In the genomic region with DNA sequence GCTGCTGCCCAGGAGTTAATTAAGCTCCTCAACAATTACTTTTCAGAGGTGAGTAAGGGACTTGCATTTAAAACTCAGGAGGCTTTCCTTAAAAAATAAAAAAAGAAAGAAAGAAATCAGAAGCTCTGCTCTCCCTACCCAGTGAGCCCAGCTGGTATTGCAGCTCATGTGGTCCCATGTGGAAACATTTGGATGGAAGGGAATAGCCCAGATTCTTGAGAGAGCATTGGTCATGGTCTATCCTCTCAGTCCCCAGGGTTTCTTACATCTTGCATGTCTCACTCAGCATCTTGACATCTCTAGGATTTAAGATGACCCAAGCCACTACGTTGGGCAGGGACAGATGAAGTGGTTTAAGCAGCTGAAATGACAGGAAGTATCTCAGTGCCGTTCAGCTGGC, we compare ENCODE assay signal across 27 mouse cellular contexts.
DNase-seq lines count a peak whose midpoint lies in the region; ATAC-seq lines count a peak whose summit lies in the region.
"Had no signal": no experiment of that assay in that cellular context is flagged by ENCODE, and none has a peak within 500 bp of the region (broad histone marks: within the 10 kb centered on the region; RNA-seq: fewer than 3 reads in every experiment).

No protein-coding gene starts in this region.

- ATAC-seq in hindbrain, embryonic 12.5 days (ENCODE audit: low FRiP score): peak; percentile 64; the same call in 1 of the 2 replicates
- ATAC-seq in hindbrain, embryonic 13.5 days (ENCODE audit: low FRiP score): no peak
- ATAC-seq in megakaryocyte, adult 5-6 weeks (ENCODE audit: poor library complexity, severe bottlenecking): peak; percentile 37
- ATAC-seq: forebrain, embryonic 15.5 days; intestine, postnatal 0 days; Patski had no signal

- no peaks in the 10 kb centered on the region for H3K27me3 ChIP-seq in hindbrain, embryonic 12.5 days
- no peaks in the 10 kb centered on the region for H3K27me3 ChIP-seq in hindbrain, embryonic 13.5 days
- H3K27me3 ChIP-seq: embryonic facial prominence, embryonic 13.5 days; forebrain, embryonic 12.5 days; forebrain, embryonic 15.5 days; heart, embryonic 13.5 days; hindbrain, embryonic 15.5 days had no signal

- H3K36me3 ChIP-seq in hindbrain, embryonic 12.5 days: no peaks in the 10 kb centered on the region
- no peaks in the 10 kb centered on the region for H3K36me3 ChIP-seq in hindbrain, embryonic 13.5 days
- H3K36me3 ChIP-seq: embryonic facial prominence, embryonic 10.5 days; embryonic facial prominence, embryonic 13.5 days; forebrain, embryonic 12.5 days; forebrain, embryonic 15.5 days; heart, embryonic 10.5 days; heart, embryonic 13.5 days; hindbrain, embryonic 15.5 days had no signal

- H3K9ac ChIP-seq in hindbrain, embryonic 12.5 days: no peak overlapping the region
- H3K9ac ChIP-seq in hindbrain, embryonic 13.5 days: no peak overlapping the region
- H3K9ac ChIP-seq: embryonic facial prominence, embryonic 13.5 days; forebrain, embryonic 12.5 days; forebrain, embryonic 15.5 days; heart, embryonic 13.5 days; hindbrain, embryonic 15.5 days had no signal

- DNase-seq in CD4-positive helper T cell, adult 2 months (ENCODE audit: low read depth, low spot score): peak; percentile 1
- peak; percentile 39 for DNase-seq in MN1 (ENCODE audit: low spot score)
- no peak for DNase-seq in thymus, postnatal 0 days (ENCODE audit: low spot score)
- no peak for DNase-seq in gastrocnemius, postnatal 14 days
- DNase-seq: adrenal gland, postnatal 10 days; adrenal gland, postnatal 36 days; cerebellum, adult 18-20 months; cerebellum, adult 9-10 months; cerebellum, postnatal 25 days; embryo, embryonic 11 days; gastrocnemius, postnatal 36 days; heart, adult 18-20 months; heart, postnatal 14 days; heart, postnatal 4 days had no signal

- no peaks in the 10 kb centered on the region for H3K9me3 ChIP-seq in hindbrain, embryonic 12.5 days (replicated peaks)
- no peaks in the 10 kb centered on the region for H3K9me3 ChIP-seq in hindbrain, embryonic 13.5 days
- H3K9me3 ChIP-seq: embryonic facial prominence, embryonic 10.5 days; embryonic facial prominence, embryonic 13.5 days; forebrain, embryonic 12.5 days; forebrain, embryonic 15.5 days; heart, embryonic 10.5 days; heart, embryonic 13.5 days; hindbrain, embryonic 15.5 days had no signal

- no peak overlapping the region for H3K27ac ChIP-seq in hindbrain, embryonic 12.5 days
- H3K27ac ChIP-seq in hindbrain, embryonic 13.5 days: no peak overlapping the region
- H3K27ac ChIP-seq: embryonic facial prominence, embryonic 10.5 days; embryonic facial prominence, embryonic 13.5 days; forebrain, embryonic 12.5 days; forebrain, embryonic 15.5 days; heart, embryonic 10.5 days; heart, embryonic 13.5 days; hindbrain, embryonic 15.5 days had no signal

- 58% methylated on average over 2 of the region's 2 CpGs for WGBS in hindbrain, embryonic 12.5 days
- 50% methylated on average over 2 of the region's 2 CpGs for WGBS in hindbrain, embryonic 13.5 days

- H3K4me2 ChIP-seq in hindbrain, embryonic 12.5 days (replicated peaks): no peak overlapping the region
- no peak overlapping the region for H3K4me2 ChIP-seq in hindbrain, embryonic 13.5 days
- H3K4me2 ChIP-seq: embryonic facial prominence, embryonic 13.5 days; forebrain, embryonic 12.5 days; forebrain, embryonic 15.5 days; heart, embryonic 13.5 days; hindbrain, embryonic 15.5 days had no signal

- H3K4me1 ChIP-seq in hindbrain, embryonic 12.5 days: peaks cover 5% of the 10 kb centered on the region; the same call in 1 of the 2 replicates
- no peaks in the 10 kb centered on the region for H3K4me1 ChIP-seq in hindbrain, embryonic 13.5 days (replicated peaks)
- H3K4me1 ChIP-seq: forebrain, embryonic 15.5 days; hindbrain, embryonic 15.5 days had no signal

- H3K4me3 ChIP-seq in hindbrain, embryonic 12.5 days: no peak overlapping the region
- H3K4me3 ChIP-seq in hindbrain, embryonic 13.5 days: no peak overlapping the region
- H3K4me3 ChIP-seq: embryonic facial prominence, embryonic 10.5 days; embryonic facial prominence, embryonic 13.5 days; erythroblast, embryonic 14.5 days; forebrain, embryonic 12.5 days; forebrain, embryonic 15.5 days; heart, embryonic 10.5 days; heart, embryonic 13.5 days; hindbrain, embryonic 15.5 days had no signal

- intact Hi-C loops in gastrocnemius, postnatal 14 days (cut with DNase I; ENCODE audit: low total_unique reads): no loop called here

Comparison
In these comparisons a context has a peak if more than half of its experiments do, and no peak if none do; other contexts are left out.
1. DNase-seq: peak in CD4-positive helper T cell, adult 2 months (single experiment) and MN1 (single experiment); none in thymus, postnatal 0 days (single experiment) and gastrocnemius, postnatal 14 days (single experiment).